Mouse (Mus musculus): Measurements from ENCODE around the gene Parva.
A peak's percentile ranks its signal among the peaks of the same experiment; 100 is the strongest.

The Parva gene

GRCm38 (mm10) chr7:112512895-112513294, 85.6 kb downstream of the Parva start:
- DNase-seq (ENCODE audit: low spot score), result no peak

GRCm38 (mm10) chr7:112514636-112515193, 87.4 kb downstream of the Parva start:
- no peak for DNase-seq (ENCODE audit: low spot score)

GRCm38 (mm10) chr7:112525465-112525864, 98.2 kb downstream of the Parva start:
- no peak for DNase-seq (ENCODE audit: low spot score)

GRCm38 (mm10) chr7:112526226-112526625, 98.9 kb downstream of the Parva start:
- DNase-seq (ENCODE audit: low spot score), result no peak

GRCm38 (mm10) chr7:112527230-112527629, 99.9 kb downstream of the Parva start:
- no peak for DNase-seq (ENCODE audit: low spot score)

- no peak for DNase-seq (ENCODE audit: low spot score)
These were observed 100.8 kb downstream of the Parva start for GRCm38 (mm10) chr7:112528059-112528458.

GRCm38 (mm10) chr7:112528582-112529360, 101.5 kb downstream of the Parva start:
- peak; percentile 39 for DNase-seq (ENCODE audit: low spot score)

GRCm38 (mm10) chr7:112530924-112531323, 103.6 kb downstream of the Parva start:
- no peak for DNase-seq (ENCODE audit: low spot score)

GRCm38 (mm10) chr7:112534148-112534547, 106.8 kb downstream of the Parva start:
- no peak for DNase-seq (ENCODE audit: low spot score)

GRCm38 (mm10) chr7:112535408-112535921, 108.2 kb downstream of the Parva start:
- DNase-seq (ENCODE audit: low spot score), result peak; percentile 63

- no peak for DNase-seq (ENCODE audit: low spot score)
These were observed 121.8 kb downstream of the Parva start for GRCm38 (mm10) chr7:112549136-112549535.

- DNase-seq (ENCODE audit: low spot score), result no peak
These were observed 134.2 kb downstream of the Parva start for GRCm38 (mm10) chr7:112561504-112561903.

GRCm38 (mm10) chr7:112567004-112567403, 139.7 kb downstream of the Parva start:
- DNase-seq (ENCODE audit: low spot score), result no peak

- no peak for DNase-seq (ENCODE audit: low spot score)
These were observed 141.7 kb downstream of the Parva start for GRCm38 (mm10) chr7:112568961-112569360.

- no peak for DNase-seq (ENCODE audit: low spot score)
These were observed 154.3 kb downstream of the Parva start for GRCm38 (mm10) chr7:112581621-112582020.

- DNase-seq (ENCODE audit: low spot score), result no peak
These were observed 155.6 kb downstream of the Parva start for GRCm38 (mm10) chr7:112582882-112583405.

- no peak for DNase-seq (ENCODE audit: low spot score)
These were observed 160.1 kb downstream of the Parva start for GRCm38 (mm10) chr7:112587449-112587848.

- no peak for DNase-seq (ENCODE audit: low spot score)
These were observed 162.2 kb downstream of the Parva start for GRCm38 (mm10) chr7:112589530-112589929.

- no peak for DNase-seq (ENCODE audit: low spot score)
These were observed 166.3 kb downstream of the Parva start for GRCm38 (mm10) chr7:112593586-112593985.

GRCm38 (mm10) chr7:112595226-112595850, 168.0 kb downstream of the Parva start:
- DNase-seq (ENCODE audit: low spot score), result no peak

- DNase-seq (ENCODE audit: low spot score), result no peak
These were observed 172.3 kb downstream of the Parva start for GRCm38 (mm10) chr7:112599650-112600049.

GRCm38 (mm10) chr7:112600163-112600562, 172.9 kb downstream of the Parva start:
- no peak for DNase-seq (ENCODE audit: low spot score)

- no peak for DNase-seq (ENCODE audit: low spot score)
These were observed 175.7 kb downstream of the Parva start for GRCm38 (mm10) chr7:112602966-112603365.

All from ovary, postnatal 14 days (tissue).